Mouse (Mus musculus) CH12.LX (cell line): ENCODE results near the gene Enpp7. TPM values are rescaled to one million over a fixed set of nuclear protein-coding genes. Genes with fewer than 3 reads are reported as not detected.

Experiments
- DNase-seq: peaks from one replicate; pipeline ENCODE4 v3.0.0-alpha.2; 2013; ENCODE audit errors: extremely low read depth
- H3K27ac ChIP-seq: 2 replicates; pipeline ENCODE4 v1.5.1; 2012; ENCODE audit warnings: low read depth, mild to moderate bottlenecking, control low read depth, moderate library complexity; ENCODE audit not compliant: insufficient read depth
- H3K27me3 ChIP-seq: replicated peaks from 2 replicates; pipeline ENCODE3; 2012; ENCODE audit warnings: inconsistent platforms
- H3K36me3 ChIP-seq, 2 experiments: replicated peaks in 1 of 2; 2 replicates each; pipeline versions ENCODE3 to v1.6.1; 2012; ENCODE audit warnings: inconsistent platforms in 1 of 2, low read length in 1 of 2, mild to moderate bottlenecking in 1 of 2, mixed read lengths in 1 of 2, moderate library complexity in 1 of 2; ENCODE audit not compliant: control insufficient read depth in 1 of 2, insufficient read depth in 1 of 2
- H3K4me1 ChIP-seq, 2 experiments: 2 replicates each; pipeline ENCODE4 v1.6.1; 2012; ENCODE audit warnings: inconsistent platforms in 1 of 2, moderate library complexity in 1 of 2; ENCODE audit not compliant: insufficient read depth in 2 of 2, control insufficient read depth in 1 of 2
- H3K4me2 ChIP-seq: 2 replicates; pipeline ENCODE4 v1.6.1; 2012; ENCODE audit warnings: low read depth, mild to moderate bottlenecking, control low read depth; ENCODE audit not compliant: poor library complexity, insufficient read depth, severe bottlenecking
- H3K4me3 ChIP-seq, 3 experiments: fragments of 150-350 bp in 1 of 3; sonication (generic) in 1 of 3; replicated peaks in 1 of 3; 2 replicates each; pipeline versions ENCODE3 to v1.5.1; 2011 to 2012; ENCODE audit warnings: low read depth in 2 of 3, low read length in 2 of 3, mild to moderate bottlenecking in 2 of 3, moderate library complexity in 2 of 3, control low read depth in 1 of 3, improper control_type of control experiment in 1 of 3, inconsistent platforms in 1 of 3, mixed read lengths in 1 of 3; ENCODE audit not compliant: poor library complexity in 1 of 3
- H3K79me2 ChIP-seq: replicated peaks from 2 replicates; pipeline ENCODE4 v1.6.1; 2012; ENCODE audit warnings: mild to moderate bottlenecking, moderate library complexity; ENCODE audit not compliant: control insufficient read depth, poor library complexity, insufficient read depth, severe bottlenecking; ENCODE audit errors: extremely low read depth
- H3K9ac ChIP-seq: 2 replicates; pipeline ENCODE4 v1.6.1; 2012; ENCODE audit warnings: low read depth, mild to moderate bottlenecking, control low read depth, moderate library complexity; ENCODE audit not compliant: insufficient read depth
- H3K9me3 ChIP-seq: replicated peaks from 2 replicates; pipeline ENCODE3; 2012; ENCODE audit warnings: low read length, inconsistent platforms, mixed read lengths
- BHLHE40 ChIP-seq: IDR thresholded peaks from 2 replicates; pipeline ENCODE4 v1.6.1; 2011; ENCODE audit warnings: mild to moderate bottlenecking, low read depth, low read length, improper control_type of control experiment
- CHD2 ChIP-seq: IDR thresholded peaks from 2 replicates; pipeline ENCODE4 v1.6.1; 2011; ENCODE audit warnings: low read length, improper control_type of control experiment
- E2F4 ChIP-seq: IDR thresholded peaks from 2 replicates; pipeline ENCODE4 v1.6.1; 2011; ENCODE audit warnings: low read depth, low read length, improper control_type of control experiment; ENCODE audit not compliant: insufficient replicate concordance
- ELF1 ChIP-seq: IDR thresholded peaks from 2 replicates; pipeline ENCODE4 v1.6.1; 2014; ENCODE audit warnings: low read depth, mild to moderate bottlenecking, inconsistent platforms, low read length, improper control_type of control experiment
- EP300 ChIP-seq: IDR thresholded peaks from 2 replicates; pipeline ENCODE4 v1.6.1; 2011; ENCODE audit warnings: low read length, improper control_type of control experiment
- ETS1 ChIP-seq: conservative IDR thresholded peaks from 2 replicates; pipeline ENCODE4 v1.6.1; 2012; ENCODE audit warnings: low read depth, mild to moderate bottlenecking, inconsistent platforms, low read length, improper control_type of control experiment, moderate library complexity
- GABPA ChIP-seq: IDR thresholded peaks from 2 replicates; pipeline ENCODE4 v1.6.1; 2012; ENCODE audit warnings: low read depth, low read length, improper control_type of control experiment, inconsistent platforms; ENCODE audit not compliant: insufficient replicate concordance
- IRF4 ChIP-seq: IDR thresholded peaks from 2 replicates; pipeline ENCODE4 v1.6.1; 2014; ENCODE audit warnings: low read depth, mild to moderate bottlenecking, inconsistent platforms, low read length, improper control_type of control experiment
- JUN ChIP-seq: IDR thresholded peaks from 2 replicates; pipeline ENCODE4 v1.6.1; 2011; ENCODE audit warnings: low read depth, mild to moderate bottlenecking, low read length, improper control_type of control experiment, moderate library complexity; ENCODE audit not compliant: insufficient read depth
- JUND ChIP-seq: conservative IDR thresholded peaks from 2 replicates; pipeline ENCODE4 v1.6.1; 2011; ENCODE audit warnings: low read depth, low read length, improper control_type of control experiment
- KAT2A ChIP-seq: IDR thresholded peaks from 2 replicates; pipeline ENCODE4 v1.6.1; 2012; ENCODE audit warnings: low read length, improper control_type of control experiment, inconsistent platforms; ENCODE audit not compliant: insufficient replicate concordance
- MAX ChIP-seq: IDR thresholded peaks from 2 replicates; pipeline ENCODE4 v1.6.1; 2011; ENCODE audit warnings: low read length, improper control_type of control experiment
- MAZ ChIP-seq: IDR thresholded peaks from 2 replicates; pipeline ENCODE4 v1.6.1; 2012; ENCODE audit warnings: low read depth, mild to moderate bottlenecking, inconsistent platforms, low read length, improper control_type of control experiment, moderate library complexity
- MEF2A ChIP-seq: IDR thresholded peaks from 2 replicates; pipeline ENCODE4 v1.6.1; 2014; ENCODE audit warnings: low read depth, mild to moderate bottlenecking, inconsistent platforms, low read length, improper control_type of control experiment, borderline replicate concordance
- MXI1 ChIP-seq: IDR thresholded peaks from 2 replicates; pipeline ENCODE4 v1.6.1; 2011; ENCODE audit warnings: mild to moderate bottlenecking, low read depth, low read length, improper control_type of control experiment
- MYC ChIP-seq: IDR thresholded peaks from 2 replicates; pipeline ENCODE4 v1.6.1; 2011; ENCODE audit warnings: low read depth, mild to moderate bottlenecking, improper control_type of control experiment, low read length
- NELFE ChIP-seq: IDR thresholded peaks from 2 replicates; pipeline ENCODE4 v1.6.1; 2011; ENCODE audit warnings: low read depth, low read length, improper control_type of control experiment
- NRF1 ChIP-seq: IDR thresholded peaks from 2 replicates; pipeline ENCODE4 v1.6.1; 2014; ENCODE audit warnings: low read depth, mild to moderate bottlenecking, inconsistent platforms, low read length, improper control_type of control experiment, moderate library complexity
- PAX5 ChIP-seq: IDR thresholded peaks from 2 replicates; pipeline ENCODE4 v1.6.1; 2012; ENCODE audit warnings: low read length, inconsistent platforms, mixed read lengths
- POLR2A ChIP-seq: IDR thresholded peaks from 2 replicates; pipeline ENCODE4 v1.6.1; 2011; ENCODE audit warnings: low read depth, mild to moderate bottlenecking, improper control_type of control experiment, low read length
- POLR2AphosphoS2 ChIP-seq: IDR thresholded peaks from 2 replicates; pipeline ENCODE4 v1.6.1; 2011; ENCODE audit warnings: low read depth, low read length, improper control_type of control experiment
- RAD21 ChIP-seq: IDR thresholded peaks from 2 replicates; pipeline ENCODE4 v1.6.1; 2011; ENCODE audit warnings: low read depth, mild to moderate bottlenecking, low read length, improper control_type of control experiment, moderate library complexity
- RCOR1 ChIP-seq: conservative IDR thresholded peaks from 2 replicates; pipeline ENCODE4 v1.6.1; 2012; ENCODE audit warnings: low read depth, mild to moderate bottlenecking, inconsistent platforms, low read length, improper control_type of control experiment
- SIN3A ChIP-seq: IDR thresholded peaks from 2 replicates; pipeline ENCODE4 v1.6.1; 2012; ENCODE audit warnings: low read length, improper control_type of control experiment, inconsistent platforms
- SMC3 ChIP-seq: IDR thresholded peaks from 2 replicates; pipeline ENCODE4 v1.6.1; 2011; ENCODE audit warnings: low read depth, low read length, improper control_type of control experiment
- TBP ChIP-seq: conservative IDR thresholded peaks from 2 replicates; pipeline ENCODE4 v1.6.1; 2011; ENCODE audit warnings: low read depth, low read length, improper control_type of control experiment
- TCF12 ChIP-seq: IDR thresholded peaks from 2 replicates; pipeline ENCODE4 v1.6.1; 2014; ENCODE audit warnings: low read depth, mild to moderate bottlenecking, inconsistent platforms, low read length, improper control_type of control experiment
- UBTF ChIP-seq: IDR thresholded peaks from 2 replicates; pipeline ENCODE4 v1.6.1; 2012; ENCODE audit warnings: low read depth, mild to moderate bottlenecking, inconsistent platforms, low read length, improper control_type of control experiment, moderate library complexity
- USF1 ChIP-seq: IDR thresholded peaks from 2 replicates; pipeline ENCODE4 v1.6.1; 2014; ENCODE audit warnings: low read depth, mild to moderate bottlenecking, inconsistent platforms, low read length, improper control_type of control experiment
- USF2 ChIP-seq: conservative IDR thresholded peaks from 2 replicates; pipeline ENCODE4 v1.6.1; 2011; ENCODE audit warnings: low read depth, low read length, improper control_type of control experiment
- ZC3H11A ChIP-seq: IDR thresholded peaks from 2 replicates; pipeline ENCODE4 v1.6.1; 2012; ENCODE audit warnings: low read depth, mild to moderate bottlenecking, inconsistent platforms, low read length, improper control_type of control experiment
- ZKSCAN1 ChIP-seq: IDR thresholded peaks from 2 replicates; pipeline ENCODE4 v1.6.1; 2012; ENCODE audit warnings: low read depth, inconsistent platforms, low read length, improper control_type of control experiment, borderline replicate concordance
- ZNF384 ChIP-seq: IDR thresholded peaks from 2 replicates; pipeline ENCODE4 v1.6.1; 2012; ENCODE audit warnings: low read depth, low read length, improper control_type of control experiment, inconsistent platforms
- dilution Hi-C: fragments of 300-500 bp; cut with MboI; formaldehyde crosslinking; loops from 2 replicates; pipeline ENCODE4 v1.14.3; 2020; ENCODE audit warnings: low sequenced_read_pairs; ENCODE audit not compliant: extremely low pct_unique_long_range_greater_than_20kb, extremely low pct_ligation_motif_present
- in situ Hi-C: fragments of 300-500 bp; cut with MboI; formaldehyde crosslinking; loops from 3 replicates; pipeline ENCODE4 v1.14.3; 2019; ENCODE audit warnings: low sequenced_read_pairs, low pct_ligation_motif_present, low pct_unique_long_range_greater_than_20kb, mixed read lengths
- polyA plus RNA-seq: library from polyadenylated mRNA; unstranded; fragments of >175 nt; gene quantifications from 2 replicates; pipeline ENCODE4 v1.2.1, GENCODE M21; 2012; ENCODE audit warnings: low read depth; ENCODE audit not compliant: insufficient read length
- total RNA-seq, 2 experiments: library from RNA; depleted of rRNA; stranded (reverse); fragments of 300-350 nt in 1 of 2; fragments of >200 nt in 1 of 2; gene quantifications; 2 replicates each; pipeline ENCODE4 v1.2.3; 2012 to 2014

Gene Enpp7
- total and polyA plus RNA-seq, 3 experiments, result not detected

GRCm38 (mm10) chr11:118965078-118965477 lies 22.9 kb upstream of the Enpp7 start:
- no peak overlapping the region for H3K4me3 ChIP-seq
- no peak overlapping the region for H3K4me2 ChIP-seq
- no peaks in the 10 kb centered on the region for H3K9me3 ChIP-seq
- H3K79me2 ChIP-seq, result no peaks in the 10 kb centered on the region
- no peak for DNase-seq
- no peaks in the 10 kb centered on the region for H3K36me3 ChIP-seq
- H3K27ac ChIP-seq, result no peak overlapping the region
- no peak overlapping the region for H3K9ac ChIP-seq
- in situ Hi-C loops, result no loop called here
- no peak for TF ChIP-seq EP300
- TF ChIP-seq ETS1, result no peak
- TF ChIP-seq SIN3A, result no peak
- no peak for TF ChIP-seq TBP
- TF ChIP-seq CHD2, result no peak
- TF ChIP-seq TCF12, result no peak
- no peak for TF ChIP-seq NRF1
- TF ChIP-seq KAT2A, result no peak
- TF ChIP-seq POLR2A, result no peak
- TF ChIP-seq MYC, result no peak
- TF ChIP-seq MAZ, result no peak
- TF ChIP-seq, all 38 proteins: peak for 0
- dilution Hi-C loops, result no loop called here
- H3K4me1 ChIP-seq, result no peaks in the 10 kb centered on the region
- peaks cover 97% of the 10 kb centered on the region for H3K27me3 ChIP-seq

GRCm38 (mm10) chr11:118971470-118972034 lies 16.4 kb upstream of the Enpp7 start:
- peaks cover 93% of the 10 kb centered on the region for H3K27me3 ChIP-seq
- no peak overlapping the region for H3K9ac ChIP-seq
- no peaks in the 10 kb centered on the region for H3K36me3 ChIP-seq
- no peak overlapping the region for H3K27ac ChIP-seq
- H3K9me3 ChIP-seq, result peaks cover 2% of the 10 kb centered on the region
- DNase-seq, result peak; percentile 35
- H3K4me3 ChIP-seq, result no peak overlapping the region
- H3K79me2 ChIP-seq, result no peaks in the 10 kb centered on the region
- no peak overlapping the region for H3K4me2 ChIP-seq
- in situ Hi-C loops, result no loop called here
- dilution Hi-C loops, result no loop called here
- H3K4me1 ChIP-seq, result peaks cover 4 to 6% of the 10 kb centered on the region in 2 experiments; a peak in 3 of 4 replicates
- TF ChIP-seq MAZ (no peak), ETS1 (no peak), USF1 (no peak), RAD21 (peak; percentile 57), MEF2A (0 out of 2 replicates have a peak, but pooled peaks have one; percentile 27), ZKSCAN1 (no peak), POLR2A (no peak), ZNF384 (no peak), NELFE (no peak), RCOR1 (no peak), UBTF (no peak), EP300 (no peak), NRF1 (no peak), E2F4 (no peak), MAX (no peak), BHLHE40 (0 out of 2 replicates have a peak, but pooled peaks have one; percentile 18), ELF1 (no peak), SMC3 (peak; percentile 72), POLR2AphosphoS2 (no peak), KAT2A (no peak), GABPA (no peak), MXI1 (no peak), ZC3H11A (no peak), USF2 (no peak), JUN (no peak), PAX5 (no peak), JUND (no peak), IRF4 (no peak), MYC (no peak)
